18 mouse cellular contexts compared by ENCODE assay signal in genomic region chr7:112472024-112472707, GRCm38 (mm10). TPM values are rescaled to one million over a fixed set of nuclear protein-coding genes. Genes with fewer than 3 reads are reported as not detected.
A peak's percentile ranks its signal among the peaks of the same experiment; 100 is the strongest.
DNase-seq lines count a peak whose midpoint lies in the region; ATAC-seq and TF ChIP-seq lines count a peak whose summit lies in the region.
"Had no signal": no experiment of that assay in that cellular context is flagged by ENCODE, and none has a peak within 500 bp of the region (broad histone marks: within the 10 kb centered on the region; RNA-seq: fewer than 3 reads in every experiment).

No protein-coding gene starts in this region.

- H3K4me2 ChIP-seq in intestine, embryonic 15.5 days (replicated peaks): no peak overlapping the region
- H3K4me2 ChIP-seq in intestine, embryonic 16.5 days (ENCODE audit: low read depth, low read length): no peak overlapping the region
- no peak overlapping the region for H3K4me2 ChIP-seq in limb, embryonic 15.5 days
- H3K4me2 ChIP-seq: liver, embryonic 12.5 days; midbrain, embryonic 11.5 days; neural tube, embryonic 13.5 days had no signal

- peaks cover 35% of the 10 kb centered on the region for H3K4me1 ChIP-seq in intestine, embryonic 15.5 days (replicated peaks)
- peaks cover 29% of the 10 kb centered on the region for H3K4me1 ChIP-seq in intestine, embryonic 16.5 days (ENCODE audit: control insufficient read depth, insufficient read depth, low read length)
- H3K4me1 ChIP-seq in limb, embryonic 15.5 days: peaks cover 55% of the 10 kb centered on the region
- H3K4me1 ChIP-seq: liver, embryonic 12.5 days had no signal

- H3K27me3 ChIP-seq in intestine, embryonic 15.5 days (replicated peaks): no peaks in the 10 kb centered on the region
- no peaks in the 10 kb centered on the region for H3K27me3 ChIP-seq in intestine, embryonic 16.5 days (replicated peaks; ENCODE audit: control insufficient read depth, insufficient read depth, low read length)
- H3K27me3 ChIP-seq in limb, embryonic 15.5 days: no peaks in the 10 kb centered on the region
- H3K27me3 ChIP-seq: liver, embryonic 12.5 days; neural tube, embryonic 13.5 days had no signal

- peak overlapping the region; percentile 56 for H3K27ac ChIP-seq in gastrocnemius, adult 2 months
- 0 out of 2 replicates have a peak overlapping the region, but pooled peaks have one; percentile 36 for H3K27ac ChIP-seq in intestine, embryonic 15.5 days
- H3K27ac ChIP-seq in intestine, embryonic 16.5 days (ENCODE audit: low read length): no peak overlapping the region
- peak overlapping the region; percentile 12; the same call in 1 of the 2 replicates for H3K27ac ChIP-seq in limb, embryonic 15.5 days
- H3K27ac ChIP-seq: liver, embryonic 12.5 days; neural tube, embryonic 13.5 days had no signal

- intact Hi-C loops in gastrocnemius, adult 2 months (cut with DNase I): loop anchor here (5.0 kb wide), 1 partner anchor 660 kb away; no protein-coding TSS in a partner anchor

- H3K9me3 ChIP-seq in intestine, embryonic 15.5 days: no peaks in the 10 kb centered on the region
- H3K9me3 ChIP-seq in intestine, embryonic 16.5 days (ENCODE audit: control insufficient read depth, low read length): no peaks in the 10 kb centered on the region
- no peaks in the 10 kb centered on the region for H3K9me3 ChIP-seq in limb, embryonic 15.5 days
- H3K9me3 ChIP-seq: hindbrain, embryonic 10.5 days; liver, embryonic 12.5 days; neural tube, embryonic 13.5 days had no signal

- no peak overlapping the region for H3K9ac ChIP-seq in intestine, embryonic 15.5 days
- no peak overlapping the region for H3K9ac ChIP-seq in intestine, embryonic 16.5 days (ENCODE audit: low read depth, low read length)
- no peak overlapping the region for H3K9ac ChIP-seq in limb, embryonic 15.5 days
- H3K9ac ChIP-seq: liver, embryonic 12.5 days; neural tube, embryonic 13.5 days had no signal

- WGBS in intestine, embryonic 15.5 days: 74% methylated on average over 10 of the region's 10 CpGs
- WGBS in intestine, embryonic 16.5 days: 73% methylated on average over 10 of the region's 10 CpGs
- 63% methylated on average over 10 of the region's 10 CpGs for WGBS in limb, embryonic 15.5 days

- no peak for DNase-seq in gastrocnemius, adult 2 months
- DNase-seq in gastrocnemius, adult 18-20 months (ENCODE audit: low spot score): no peak
- peak; percentile 43 for DNase-seq in NIH3T3 (ENCODE audit: low read depth)
- DNase-seq in urinary bladder, postnatal 14 days (ENCODE audit: low spot score): no peak
- DNase-seq: adrenal gland, postnatal 10 days; cerebellum, adult 11 months; cerebellum, postnatal 25 days; left cerebral cortex, postnatal 4 days; spleen, adult 18-20 months; thymus, postnatal 4 days had no signal

- no peak overlapping the region for H3K4me3 ChIP-seq in gastrocnemius, adult 2 months
- H3K4me3 ChIP-seq in intestine, embryonic 15.5 days (replicated peaks): no peak overlapping the region
- H3K4me3 ChIP-seq in intestine, embryonic 16.5 days (ENCODE audit: low read length): no peak overlapping the region
- no peak overlapping the region for H3K4me3 ChIP-seq in limb, embryonic 15.5 days
- H3K4me3 ChIP-seq: hindbrain, embryonic 10.5 days; liver, embryonic 12.5 days; neural tube, embryonic 13.5 days had no signal

- TF ChIP-seq CTCF in gastrocnemius, adult 2 months (IDR thresholded peaks at IDR 0.05): no peak

- no peak for ATAC-seq in intestine, embryonic 15.5 days
- no peak for ATAC-seq in intestine, embryonic 16.5 days
- no peak for ATAC-seq in limb, embryonic 15.5 days (ENCODE audit: insufficient number of reproducible peaks, low FRiP score, low TSS enrichment, low read depth)
- ATAC-seq in granulocyte monocyte progenitor cell, adult 5-6 weeks (replicated peaks; ENCODE audit: poor library complexity, severe bottlenecking): no peak
- ATAC-seq: liver, embryonic 12.5 days had no signal

- H3K36me3 ChIP-seq in intestine, embryonic 15.5 days: no peaks in the 10 kb centered on the region
- no peaks in the 10 kb centered on the region for H3K36me3 ChIP-seq in intestine, embryonic 16.5 days (ENCODE audit: control insufficient read depth, insufficient read depth, low read length)
- H3K36me3 ChIP-seq in limb, embryonic 15.5 days: no peaks in the 10 kb centered on the region
- H3K36me3 ChIP-seq: hindbrain, embryonic 10.5 days; liver, embryonic 12.5 days; neural tube, embryonic 13.5 days had no signal

RNA-seq across cellular contexts. Expression of gene Parva, which starts 44.9 kb away (rescaled TPM):
- 10 to 100 TPM; 10.9 to 17.0 TPM for total RNA-seq in gastrocnemius, adult 2 months (2021)
- total RNA-seq in gastrocnemius, adult 18-20 months (2021): 10 to 100 TPM; 10.1 to 13.3 TPM
- 79.8 and 90.0 TPM in 2 replicates for polyA plus RNA-seq in intestine, embryonic 15.5 days (2015; fragmentation: Nextera tagmentation; extraction: Ambion mirVana)
- 78.5 and 80.0 TPM in 2 replicates for polyA plus RNA-seq in intestine, embryonic 16.5 days (2015; fragmentation: Nextera tagmentation; extraction: Ambion mirVana)
- polyA plus RNA-seq in limb, embryonic 15.5 days (2015; fragmentation: Nextera tagmentation; extraction: Ambion mirVana): 89.9 and 95.9 TPM in 2 replicates
- not detected in 2 replicates for total RNA-seq in granulocyte monocyte progenitor cell, adult 5-6 weeks (2014; fragmentation: Nextera tagmentation)
- not detected in 2 replicates for total RNA-seq in granulocyte monocyte progenitor cell, adult 5-6 weeks (2017)

Comparison
In these comparisons a context has a peak if more than half of its experiments do, and no peak if none do; other contexts are left out.
1. RNA of gene Parva, which starts 44.9 kb away (total RNA-seq): 10.9 to 17.0 TPM in gastrocnemius, adult 2 months and 10.1 to 13.3 TPM in gastrocnemius, adult 18-20 months; not detected in granulocyte monocyte progenitor cell, adult 5-6 weeks; every median in the first group is over 10 times any median in the second.